Mouse (Mus musculus) G1E (cell line): ENCODE results near the gene Gfod2. TPM values are rescaled to one million over a fixed set of nuclear protein-coding genes. Genes with fewer than 3 reads are reported as not detected.

Source experiments
- ATAC-seq: 2 replicates; pipeline ENCODE4 v1.8.0; 2016; ENCODE audit warnings: mild to moderate bottlenecking; ENCODE audit not compliant: insufficient number of reproducible peaks, poor library complexity, low FRiP score, severe bottlenecking; ENCODE audit errors: extremely low read depth
- DNase-seq: peaks from one replicate; pipeline ENCODE4 v3.0.0; 2012; ENCODE audit warnings: low spot score
- H3K27me3 ChIP-seq: 2 replicates; pipeline ENCODE4 v1.6.1; 2012; ENCODE audit warnings: mild to moderate bottlenecking, low read length, inconsistent platforms; ENCODE audit not compliant: insufficient read depth
- H3K36me3 ChIP-seq: replicated peaks from 2 replicates; pipeline ENCODE3; 2012; ENCODE audit warnings: mild to moderate bottlenecking, inconsistent platforms
- H3K4me1 ChIP-seq: 2 replicates; pipeline ENCODE4 v1.6.1; 2012; ENCODE audit warnings: low read depth, low read length, inconsistent platforms, mixed read lengths; ENCODE audit not compliant: insufficient read depth
- H3K4me3 ChIP-seq: 2 replicates; pipeline ENCODE4 v1.5.1; 2012; ENCODE audit warnings: low read depth, mild to moderate bottlenecking, inconsistent platforms, low read length, moderate library complexity, mixed read lengths
- H3K9me3 ChIP-seq: replicated peaks from 2 replicates; pipeline ENCODE4 v1.6.1; 2012; ENCODE audit warnings: inconsistent platforms
- CTCF ChIP-seq: IDR thresholded peaks from 2 replicates; pipeline ENCODE4 v1.5.1; 2012; ENCODE audit warnings: low read depth, low read length, inconsistent platforms, mixed read lengths
- GATA1 ChIP-seq: IDR thresholded peaks from 2 replicates; pipeline ENCODE4 v1.6.1; 2012; ENCODE audit warnings: borderline replicate concordance, low read length, inconsistent platforms, mixed read lengths
- GATA2 ChIP-seq: IDR thresholded peaks from 2 replicates; pipeline ENCODE4 v1.6.1; 2012; ENCODE audit warnings: low read depth, low read length, inconsistent platforms, borderline replicate concordance
- POLR2AphosphoS5 ChIP-seq: IDR thresholded peaks from 2 replicates; pipeline ENCODE4 v1.6.1; 2012; ENCODE audit warnings: low read depth, low read length, inconsistent platforms; ENCODE audit not compliant: insufficient replicate concordance
- TAL1 ChIP-seq: conservative IDR thresholded peaks from 2 replicates; pipeline ENCODE4 v1.6.1; 2012; ENCODE audit warnings: low read depth, low read length, inconsistent platforms, mixed read lengths
- polyA plus RNA-seq: library from polyadenylated mRNA; stranded (reverse); fragments of >175 nt; gene quantifications from 2 replicates; pipeline ENCODE4 v1.2.3, GENCODE M21; 2012
- total RNA-seq, 2 experiments: library from RNA; stranded (forward) in 1 of 2; stranded (reverse) in 1 of 2; fragments of 200-1000 nt in 1 of 2; fragments of >200 nt in 1 of 2; fragmentation: Nextera tagmentation in 1 of 2; gene quantifications; 2 replicates each; pipeline ENCODE4 v1.2.3; 2014 to 2017

The Gfod2 gene
- total and polyA plus RNA-seq, 3 experiments, result 2.6 to 4.9 (median 4.4) TPM

GRCm38 (mm10) chr8:105770609-105771008, 12.1 kb upstream of the Gfod2 start:
- ATAC-seq (no peak), DNase-seq (peak; percentile 35)
- H3K27me3 ChIP-seq, result no peaks in the 10 kb centered on the region
- TF ChIP-seq CTCF (peak; percentile 76), POLR2AphosphoS5 (no peak), TAL1 (no peak), GATA1 (no peak), GATA2 (no peak)
- H3K9me3 ChIP-seq, result no peaks in the 10 kb centered on the region
- H3K36me3 ChIP-seq, result peaks cover 84% of the 10 kb centered on the region
- H3K4me1 ChIP-seq, result peaks cover 7% of the 10 kb centered on the region; the same call in 1 of the 2 replicates
- no peak overlapping the region for H3K4me3 ChIP-seq

- Histone ChIP-seq H3K27me3 (no peaks in the 10 kb centered on the region), H3K36me3 (peaks cover 64% of the 10 kb centered on the region), H3K4me1 (peaks cover 7% of the 10 kb centered on the region; the same call in 1 of the 2 replicates), H3K9me3 (no peaks in the 10 kb centered on the region), H3K4me3 (no peak overlapping the region)
- ATAC-seq (no peak), DNase-seq (no peak)
- no peak for TF ChIP-seq CTCF
- TF ChIP-seq GATA1, result no peak
- no peak for TF ChIP-seq GATA2
- no peak for TF ChIP-seq POLR2AphosphoS5
- TF ChIP-seq TAL1, result no peak
Measured at GRCm38 (mm10) chr8:105768485-105769257, 10.2 kb upstream of the Gfod2 start.

- TF ChIP-seq GATA1 (no peak), GATA2 (no peak), POLR2AphosphoS5 (no peak), CTCF (no peak), TAL1 (no peak)
- Histone ChIP-seq H3K4me1 (peaks cover 21% of the 10 kb centered on the region), H3K9me3 (no peaks in the 10 kb centered on the region), H3K4me3 (peak overlapping the region; percentile 83), H3K36me3 (no peaks in the 10 kb centered on the region), H3K27me3 (peaks cover 4% of the 10 kb centered on the region; the same call in 1 of the 2 replicates)
- DNase-seq (peak; percentile 13), ATAC-seq (no peak)
Measured at GRCm38 (mm10) chr8:105757796-105758276, 628 bp downstream of the Gfod2 start.

DNA sequence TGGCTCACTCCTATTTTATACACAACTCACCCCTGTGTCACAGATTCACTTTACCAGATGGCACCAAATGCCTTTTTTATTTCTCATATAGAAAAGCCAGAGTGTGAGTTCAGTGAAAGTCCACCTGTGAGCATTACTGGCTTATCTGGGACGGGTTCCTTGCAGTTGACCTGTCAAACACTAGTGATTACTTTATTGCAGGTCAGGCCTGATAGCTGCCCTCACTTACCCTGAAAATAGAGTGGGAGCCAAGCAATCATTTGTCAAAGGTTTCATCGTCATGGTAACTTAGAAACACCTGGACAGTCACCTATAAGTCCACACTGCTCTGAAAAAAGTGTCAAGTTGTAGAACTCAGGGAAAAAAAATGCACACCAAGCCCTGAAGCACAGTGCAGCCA, 3.8 kb downstream of the Gfod2 start:
- H3K4me3 ChIP-seq, result no peak overlapping the region
- TF ChIP-seq TAL1 (no peak), POLR2AphosphoS5 (no peak), GATA1 (no peak), GATA2 (no peak), CTCF (no peak)

GRCm38 (mm10) chr8:105753916-105754315, 4.5 kb downstream of the Gfod2 start:
- H3K9me3 ChIP-seq, result no peaks in the 10 kb centered on the region
- DNase-seq (no peak), ATAC-seq (no peak)
- H3K27me3 ChIP-seq, result no peaks in the 10 kb centered on the region
- H3K4me1 ChIP-seq, result peaks cover 20% of the 10 kb centered on the region
- TF ChIP-seq POLR2AphosphoS5, result no peak
- TF ChIP-seq CTCF, result no peak
- TF ChIP-seq GATA1, result no peak
- TF ChIP-seq GATA2, result no peak
- TF ChIP-seq TAL1, result no peak
- no peak overlapping the region for H3K4me3 ChIP-seq
- H3K36me3 ChIP-seq, result peaks cover 3% of the 10 kb centered on the region

More for the DNA sequence above, 3.8 kb downstream of the Gfod2 start:
- H3K36me3 ChIP-seq, result peaks cover 3% of the 10 kb centered on the region
- peaks cover 27% of the 10 kb centered on the region for H3K4me1 ChIP-seq
- no peaks in the 10 kb centered on the region for H3K27me3 ChIP-seq
- no peak for ATAC-seq
- H3K9me3 ChIP-seq, result no peaks in the 10 kb centered on the region
- DNase-seq, result no peak

- Histone ChIP-seq H3K4me1 (peaks cover 16% of the 10 kb centered on the region), H3K27me3 (no peaks in the 10 kb centered on the region), H3K4me3 (no peak overlapping the region), H3K9me3 (no peaks in the 10 kb centered on the region), H3K36me3 (peaks cover 5% of the 10 kb centered on the region)
- no peak for DNase-seq
- TF ChIP-seq CTCF (no peak), GATA2 (no peak), TAL1 (no peak), GATA1 (no peak), POLR2AphosphoS5 (no peak)
- no peak for ATAC-seq
Measured at GRCm38 (mm10) chr8:105750606-105751005, 7.9 kb downstream of the Gfod2 start.
